Mouse (Mus musculus) embryonic fibroblast, embryonic 13.5 days (primary cell): ENCODE measurements around the gene Abhd12. TPM values are rescaled to one million over a fixed set of nuclear protein-coding genes. Genes with fewer than 3 reads are reported as not detected.
A peak's percentile ranks its signal among the peaks of the same experiment; 100 is the strongest.

ENCODE experiments used
- H3K27ac ChIP-seq: 2 replicates; pipeline ENCODE4 v1.5.1; 2012; ENCODE audit warnings: low read length, control low read depth, inconsistent platforms; ENCODE audit not compliant: insufficient read depth
- H3K4me1 ChIP-seq: 2 replicates; pipeline ENCODE4 v1.6.1; 2011; ENCODE audit warnings: low read length; ENCODE audit not compliant: control insufficient read depth, insufficient read depth
- H3K4me3 ChIP-seq: 2 replicates; pipeline ENCODE4 v1.5.1; 2011; ENCODE audit warnings: mild to moderate bottlenecking, control low read depth, low read length; ENCODE audit not compliant: insufficient read depth
- CTCF ChIP-seq: IDR thresholded peaks from 2 replicates; pipeline ENCODE4 v1.5.1; 2011; ENCODE audit warnings: mild to moderate bottlenecking, control low read depth, low read length, moderate library complexity, borderline replicate concordance; ENCODE audit not compliant: insufficient read depth
- POLR2A ChIP-seq: IDR thresholded peaks from 2 replicates; pipeline ENCODE4 v1.6.1; 2011; ENCODE audit warnings: low read depth, mild to moderate bottlenecking, control low read depth, low read length, moderate library complexity
- polyA plus RNA-seq: library from polyadenylated mRNA; stranded (reverse); fragments of >200 nt; gene quantifications from 2 replicates; pipeline ENCODE4 v1.2.4, GENCODE M21; 2011; ENCODE audit warnings: low read depth; ENCODE audit not compliant: missing spikeins, insufficient read length

The Abhd12 gene
- polyA plus RNA-seq, 1 experiment = 47.2 TPM

GRCm38 (mm10) chr2:150855186-150855585 is 49.4 kb downstream of the Abhd12 start:
- Histone ChIP-seq H3K4me3 (no peak overlapping the region), H3K4me1 (peaks cover 2% of the 10 kb centered on the region; the same call in 1 of the 2 replicates), H3K27ac (no peak overlapping the region)
- TF ChIP-seq CTCF (no peak), POLR2A (no peak)

DNA sequence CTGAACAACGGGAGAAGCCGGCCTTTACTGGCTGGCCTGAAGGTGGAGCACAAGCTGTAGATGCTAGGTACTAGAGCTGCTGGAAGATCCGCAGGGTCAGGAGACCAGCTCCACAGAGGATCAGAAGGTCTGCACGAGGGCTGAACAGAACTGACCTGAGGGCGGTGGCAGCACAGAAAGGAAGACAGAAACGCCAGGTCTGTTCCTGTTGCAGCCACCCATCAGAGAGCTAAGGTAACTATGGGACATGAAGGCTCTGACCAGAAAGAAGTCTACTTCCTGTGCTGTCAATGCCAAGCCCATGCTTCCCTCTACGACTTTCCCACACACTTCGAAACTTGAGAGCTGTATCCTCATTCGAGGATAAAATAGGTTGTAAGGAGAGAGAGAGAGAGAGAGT is 53.3 kb downstream of the Abhd12 start:
- Histone ChIP-seq H3K4me3 (no peak overlapping the region), H3K27ac (no peak overlapping the region), H3K4me1 (peaks cover 2% of the 10 kb centered on the region; the same call in 1 of the 2 replicates)
- TF ChIP-seq POLR2A (no peak), CTCF (no peak)

DNA sequence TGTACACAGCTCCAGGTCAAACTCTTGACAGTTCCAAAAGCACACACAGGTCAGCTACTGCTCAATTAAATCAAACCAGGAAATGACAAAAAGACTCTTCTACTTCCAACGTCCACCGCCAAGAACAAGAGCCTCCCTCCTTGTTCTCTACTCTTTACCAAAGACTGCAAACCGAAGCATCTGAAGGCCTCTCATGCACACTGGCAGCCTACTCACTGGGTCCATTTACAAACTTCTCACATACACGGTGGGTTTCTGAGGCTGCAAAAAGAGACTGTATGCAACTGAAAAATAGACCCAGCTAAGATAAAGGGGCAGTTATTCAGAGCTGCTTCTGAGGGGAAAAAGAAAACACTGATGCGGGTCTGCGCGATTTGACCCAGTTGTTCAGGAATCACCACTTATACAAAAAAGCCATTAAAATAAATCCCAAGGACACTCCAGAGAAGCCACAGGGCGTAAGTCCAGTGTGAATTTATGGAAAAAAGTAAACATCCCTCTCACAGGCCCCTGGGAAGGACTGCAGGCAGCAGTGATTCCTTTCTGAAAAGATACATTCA is 57.0 kb downstream of the Abhd12 start:
- H3K4me1 ChIP-seq = no peaks in the 10 kb centered on the region
- H3K27ac ChIP-seq = no peak overlapping the region
- no peak overlapping the region for H3K4me3 ChIP-seq
- no peak for TF ChIP-seq POLR2A
- TF ChIP-seq CTCF = no peak

GRCm38 (mm10) chr2:150844798-150845197 is 59.7 kb downstream of the Abhd12 start:
- Histone ChIP-seq H3K4me1 (peaks cover 8% of the 10 kb centered on the region), H3K27ac (no peak overlapping the region), H3K4me3 (no peak overlapping the region)
- TF ChIP-seq CTCF (no peak), POLR2A (no peak)

- no peak for TF ChIP-seq POLR2A
- TF ChIP-seq CTCF = no peak
- H3K4me1 ChIP-seq = peaks cover 11% of the 10 kb centered on the region
- H3K4me3 ChIP-seq = no peak overlapping the region
- no peak overlapping the region for H3K27ac ChIP-seq
Observed at GRCm38 (mm10) chr2:150842049-150842461, 62.5 kb downstream of the Abhd12 start.

GRCm38 (mm10) chr2:150841109-150841508 is 63.4 kb downstream of the Abhd12 start:
- Histone ChIP-seq H3K4me3 (no peak overlapping the region), H3K4me1 (peaks cover 11% of the 10 kb centered on the region), H3K27ac (peak overlapping the region; percentile 68; the same call in 1 of the 2 replicates)
- TF ChIP-seq POLR2A = no peak
- no peak for TF ChIP-seq CTCF

GRCm38 (mm10) chr2:150839686-150840471 is 64.7 kb downstream of the Abhd12 start:
- TF ChIP-seq POLR2A (no peak), CTCF (no peak)
- Histone ChIP-seq H3K4me1 (peaks cover 11% of the 10 kb centered on the region), H3K27ac (peak overlapping the region; percentile 68), H3K4me3 (no peak overlapping the region)

DNA sequence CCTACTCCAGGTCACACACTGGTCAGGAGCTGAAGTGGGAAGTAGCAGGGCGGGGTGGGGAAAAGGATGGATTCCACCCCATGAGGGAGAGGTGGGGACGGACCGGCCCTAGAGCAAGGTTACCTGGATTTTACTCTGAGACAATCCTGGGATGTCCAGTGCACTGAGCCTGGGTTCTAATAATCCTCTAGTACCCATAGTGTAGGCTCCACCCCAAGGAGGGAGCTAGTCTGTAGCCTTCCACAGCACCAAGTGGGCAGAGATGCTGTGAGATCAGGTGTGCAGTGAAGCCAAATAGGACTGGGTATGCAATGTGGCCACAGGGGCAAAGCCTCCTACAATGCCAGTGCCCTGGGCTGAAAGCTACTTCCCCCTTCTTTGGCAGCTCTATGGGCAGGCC is 66.8 kb downstream of the Abhd12 start:
- no peak overlapping the region for H3K27ac ChIP-seq
- H3K4me1 ChIP-seq = peaks cover 11% of the 10 kb centered on the region
- no peak for TF ChIP-seq POLR2A
- no peak for TF ChIP-seq CTCF
- H3K4me3 ChIP-seq = no peak overlapping the region

DNA sequence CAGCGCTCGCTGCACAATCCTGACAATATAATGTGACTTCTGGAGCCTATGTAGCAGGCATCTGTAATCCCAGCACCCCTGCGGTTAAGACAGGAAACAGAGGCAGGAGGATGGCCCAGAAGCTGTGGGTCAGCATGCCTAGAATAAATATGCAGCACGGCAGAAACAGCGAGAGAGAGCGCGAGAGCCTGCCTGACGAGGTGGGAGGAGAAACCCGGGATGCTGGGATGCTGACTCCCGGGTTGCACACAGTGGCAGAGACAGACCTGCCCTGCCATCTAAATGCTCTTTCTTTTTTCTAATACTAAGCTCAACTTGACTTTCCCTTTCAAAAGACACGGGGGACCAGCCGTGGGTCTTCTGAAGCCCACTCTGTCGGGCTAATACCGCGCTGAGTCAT is 67.6 kb downstream of the Abhd12 start:
- peaks cover 11% of the 10 kb centered on the region for H3K4me1 ChIP-seq
- H3K4me3 ChIP-seq = no peak overlapping the region
- H3K27ac ChIP-seq = no peak overlapping the region
- TF ChIP-seq CTCF = no peak
- no peak for TF ChIP-seq POLR2A

- no peak for TF ChIP-seq CTCF
- no peak for TF ChIP-seq POLR2A
- Histone ChIP-seq H3K4me3 (no peak overlapping the region), H3K27ac (no peak overlapping the region), H3K4me1 (peaks cover 11% of the 10 kb centered on the region)
Observed at GRCm38 (mm10) chr2:150835975-150836374, 68.6 kb downstream of the Abhd12 start.
